Mouse (Mus musculus) liver, embryonic 15.5 days (tissue): Measurements from ENCODE around the gene Agap3. TPM values are rescaled to one million over a fixed set of nuclear protein-coding genes. Genes with fewer than 3 reads are reported as not detected.

ENCODE experiments used
- ATAC-seq: fragments of 200-750 bp; cut with Nextera tagmentation; 2 replicates; pipeline ENCODE4 v1.8.0; 2017; ENCODE audit warnings: moderate number of reproducible peaks, mild to moderate bottlenecking, moderate library complexity; ENCODE audit not compliant: insufficient read depth
- H3K27ac ChIP-seq: fragments of 300-500 bp; sonication (generic); replicated peaks from 2 replicates; pipeline ENCODE4 v1.5.1; 2015; ENCODE audit warnings: mild to moderate bottlenecking, inconsistent platforms
- H3K27me3 ChIP-seq: fragments of 300-500 bp; sonication (generic); 2 replicates; pipeline ENCODE4 v1.6.1; 2015; ENCODE audit warnings: mild to moderate bottlenecking, inconsistent platforms
- H3K36me3 ChIP-seq: fragments of 300-500 bp; sonication (generic); replicated peaks from 2 replicates; pipeline ENCODE4 v1.6.1; 2015; ENCODE audit warnings: moderate library complexity, mild to moderate bottlenecking, inconsistent platforms
- H3K4me1 ChIP-seq: fragments of 300-500 bp; sonication (generic); replicated peaks from 2 replicates; pipeline ENCODE4 v1.6.1; 2015; ENCODE audit warnings: inconsistent platforms
- H3K4me2 ChIP-seq: fragments of 300-500 bp; sonication (generic); 2 replicates; pipeline ENCODE4 v1.6.1; 2015; ENCODE audit warnings: moderate library complexity, mild to moderate bottlenecking, inconsistent platforms
- H3K4me3 ChIP-seq: fragments of 300-500 bp; sonication (generic); replicated peaks from 2 replicates; pipeline ENCODE4 v1.5.1; 2015; ENCODE audit warnings: mild to moderate bottlenecking, inconsistent platforms
- H3K9ac ChIP-seq: fragments of 300-500 bp; sonication (generic); 2 replicates; pipeline ENCODE4 v1.6.1; 2015; ENCODE audit warnings: moderate library complexity, mild to moderate bottlenecking, inconsistent platforms
- H3K9me3 ChIP-seq: fragments of 300-500 bp; sonication (generic); replicated peaks from 2 replicates; pipeline ENCODE4 v1.6.1; 2016; ENCODE audit warnings: inconsistent platforms
- WGBS: fragments of 180-500 bp; shearing (Covaris S2); methylation state at CpG from one replicate; pipeline ENCODE4 v1.1.7; 2015; ENCODE audit warnings: mixed read lengths; ENCODE audit not compliant: insufficient replicate concordance; 5-methylcytosine and 5-hydroxymethylcytosine counted together
- polyA plus RNA-seq: library from polyadenylated mRNA; unstranded; fragments of >200 nt; fragmentation: Nextera tagmentation; extraction: Ambion mirVana; gene quantifications from 2 replicates; pipeline ENCODE4 v1.2.1, GENCODE M21; 2015

Agap3 gene
- polyA plus RNA-seq, 1 experiment from 2014 or later: 11.3 TPM

DNA sequence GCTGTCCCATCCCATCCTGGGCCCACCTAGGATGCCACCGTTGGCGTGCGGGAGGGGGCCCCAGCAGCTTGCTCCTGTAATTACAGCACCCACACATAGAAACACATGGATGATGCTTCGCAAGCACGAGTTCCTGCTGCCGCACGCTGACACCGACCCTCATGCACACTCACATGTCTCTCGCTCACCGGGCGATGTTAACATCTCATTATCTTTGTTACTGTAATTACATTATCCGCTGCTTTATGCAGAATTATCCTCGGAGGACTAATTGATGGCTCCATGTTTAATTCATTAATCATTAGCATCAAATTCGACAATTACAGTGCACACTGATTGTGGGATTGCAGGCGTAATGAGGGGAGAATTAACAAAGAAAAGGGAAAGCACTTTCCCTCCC lies 43.0 kb downstream of the Agap3 start:
- Histone ChIP-seq H3K4me2 (no peak overlapping the region), H3K4me1 (no peaks in the 10 kb centered on the region), H3K4me3 (no peak overlapping the region), H3K27ac (no peak overlapping the region), H3K36me3 (peaks cover 81% of the 10 kb centered on the region), H3K27me3 (no peaks in the 10 kb centered on the region), H3K9me3 (no peaks in the 10 kb centered on the region), H3K9ac (no peak overlapping the region)
- 85% methylated on average over 15 of the region's 15 CpGs for WGBS
- ATAC-seq: no peak

DNA sequence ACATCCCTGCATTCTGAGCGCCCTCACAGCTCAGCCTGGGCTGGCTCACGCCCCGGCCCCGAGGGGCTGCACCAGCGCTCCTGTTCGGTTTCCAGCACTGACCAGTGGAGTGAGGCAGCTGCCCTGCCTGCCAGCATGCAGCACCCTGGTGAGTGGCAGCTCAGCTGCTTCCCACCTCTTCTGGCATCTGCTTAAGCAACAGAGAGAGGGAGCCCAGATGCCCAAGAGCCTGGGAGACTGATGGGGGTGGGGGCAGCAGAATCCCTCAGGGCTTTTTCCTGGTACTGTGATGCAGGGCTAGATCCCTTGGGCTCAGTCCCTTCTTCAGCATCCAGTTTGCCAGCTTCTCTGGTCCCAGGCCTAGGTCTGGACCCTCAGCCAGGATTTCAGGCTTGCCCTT lies 44.8 kb downstream of the Agap3 start:
- Histone ChIP-seq H3K27ac (no peak overlapping the region), H3K4me1 (no peaks in the 10 kb centered on the region), H3K4me2 (no peak overlapping the region), H3K36me3 (peaks cover 84% of the 10 kb centered on the region), H3K9ac (no peak overlapping the region), H3K27me3 (no peaks in the 10 kb centered on the region), H3K9me3 (no peaks in the 10 kb centered on the region), H3K4me3 (no peak overlapping the region)
- 81% methylated on average over 6 of the region's 6 CpGs for WGBS
- ATAC-seq: no peak

DNA sequence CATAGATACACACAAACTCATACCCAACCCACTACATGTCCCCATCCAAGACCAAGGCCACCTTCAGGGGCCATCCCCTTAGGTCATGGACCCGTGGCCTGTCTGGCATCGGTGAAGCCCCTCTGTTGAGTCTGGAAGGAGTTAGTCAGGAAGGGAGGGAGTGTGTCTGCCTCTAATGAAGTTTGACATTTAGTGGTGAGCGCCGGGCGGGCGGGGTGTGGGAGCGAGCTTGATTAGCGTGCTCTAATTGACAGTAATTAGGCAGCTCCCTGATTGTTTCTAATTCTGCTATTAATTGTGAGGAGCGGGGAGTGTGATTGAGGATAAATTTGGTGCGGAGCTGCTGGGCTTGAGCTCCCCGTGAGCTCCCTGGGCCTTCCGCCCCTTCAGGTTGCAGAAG lies 45.5 kb downstream of the Agap3 start:
- H3K9ac ChIP-seq: no peak overlapping the region
- 85% methylated on average over 12 of the region's 12 CpGs for WGBS
- no peak overlapping the region for H3K4me3 ChIP-seq
- no peak overlapping the region for H3K27ac ChIP-seq
- no peaks in the 10 kb centered on the region for H3K9me3 ChIP-seq
- no peaks in the 10 kb centered on the region for H3K27me3 ChIP-seq
- ATAC-seq: no peak
- no peak overlapping the region for H3K4me2 ChIP-seq
- no peaks in the 10 kb centered on the region for H3K4me1 ChIP-seq
- H3K36me3 ChIP-seq: peaks cover 78% of the 10 kb centered on the region

DNA sequence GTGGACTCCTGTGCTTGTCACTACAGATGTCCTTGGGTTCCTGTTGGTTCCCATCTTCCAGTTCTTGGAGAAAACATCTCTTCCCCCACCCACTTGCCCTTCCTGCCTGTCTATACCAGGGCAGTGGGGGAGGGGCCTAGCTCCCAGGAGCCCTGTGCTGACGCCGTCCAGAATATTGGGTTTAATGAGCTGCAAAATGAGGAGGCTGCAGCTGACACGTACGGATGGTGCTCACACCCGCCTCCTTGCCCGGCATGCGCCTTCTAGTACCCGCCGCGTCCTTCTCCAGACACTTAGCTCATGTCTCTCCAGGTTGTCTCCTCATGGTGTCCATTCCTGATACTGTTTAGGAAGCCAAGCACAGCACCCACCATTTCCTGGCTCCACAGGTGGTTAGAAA lies 47.1 kb downstream of the Agap3 start:
- Histone ChIP-seq H3K27me3 (peaks cover 5% of the 10 kb centered on the region), H3K27ac (no peak overlapping the region), H3K4me3 (no peak overlapping the region), H3K36me3 (peaks cover 63% of the 10 kb centered on the region), H3K4me1 (no peaks in the 10 kb centered on the region), H3K4me2 (no peak overlapping the region), H3K9ac (no peak overlapping the region), H3K9me3 (no peaks in the 10 kb centered on the region)
- 87% methylated on average over 10 of the region's 10 CpGs for WGBS
- no peak for ATAC-seq

DNA sequence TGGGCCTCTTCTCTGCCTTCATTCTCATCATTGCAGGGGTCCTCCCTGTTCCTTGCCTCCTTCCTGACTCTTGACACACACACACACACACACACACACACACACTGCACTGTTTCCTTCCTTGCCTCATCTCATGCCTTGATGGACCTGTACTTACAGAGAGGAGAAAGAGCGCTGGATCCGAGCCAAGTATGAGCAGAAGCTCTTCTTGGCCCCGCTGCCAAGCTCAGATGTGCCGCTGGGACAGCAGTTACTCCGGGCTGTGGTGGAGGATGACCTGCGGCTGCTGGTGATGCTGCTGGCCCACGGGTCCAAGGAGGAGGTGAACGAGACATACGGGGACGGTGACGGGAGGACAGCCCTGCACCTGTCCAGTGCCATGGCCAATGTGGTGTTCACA lies 48.9 kb downstream of the Agap3 start:
- Histone ChIP-seq H3K27me3 (peaks cover 22% of the 10 kb centered on the region), H3K4me3 (no peak overlapping the region), H3K36me3 (peaks cover 48% of the 10 kb centered on the region), H3K4me2 (no peak overlapping the region), H3K9me3 (no peaks in the 10 kb centered on the region), H3K9ac (no peak overlapping the region), H3K27ac (no peak overlapping the region), H3K4me1 (peaks cover 7% of the 10 kb centered on the region; the same call in 1 of the 2 replicates)
- ATAC-seq: no peak
- 83% methylated on average over 11 of the region's 11 CpGs for WGBS

DNA sequence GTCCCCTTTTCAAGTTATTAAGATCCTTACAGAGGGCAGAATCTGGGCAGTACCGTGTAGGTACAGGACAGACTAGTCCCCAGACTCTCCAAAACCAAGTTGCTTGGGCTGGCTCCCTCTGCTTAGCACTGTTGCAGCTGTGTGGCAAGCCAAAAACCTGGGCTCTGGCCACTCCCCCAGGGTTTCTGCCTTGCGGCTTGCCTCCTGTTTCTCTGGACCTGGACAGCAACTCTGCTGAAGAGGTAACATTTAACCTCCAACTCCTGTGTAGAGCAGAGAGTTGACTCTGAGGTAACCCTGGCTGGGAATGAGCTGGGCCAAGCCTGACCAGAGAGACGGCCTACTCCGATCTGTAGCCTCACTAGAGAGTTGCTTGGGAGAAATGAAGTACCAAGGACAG lies 50.8 kb downstream of the Agap3 start:
- Histone ChIP-seq H3K4me2 (no peak overlapping the region), H3K27ac (no peak overlapping the region), H3K36me3 (peaks cover 39% of the 10 kb centered on the region), H3K9me3 (no peaks in the 10 kb centered on the region), H3K9ac (no peak overlapping the region), H3K27me3 (peaks cover 31% of the 10 kb centered on the region), H3K4me3 (no peak overlapping the region), H3K4me1 (peaks cover 7% of the 10 kb centered on the region; the same call in 1 of the 2 replicates)
- 75% methylated on average over 4 of the region's 4 CpGs for WGBS
- no peak for ATAC-seq

DNA sequence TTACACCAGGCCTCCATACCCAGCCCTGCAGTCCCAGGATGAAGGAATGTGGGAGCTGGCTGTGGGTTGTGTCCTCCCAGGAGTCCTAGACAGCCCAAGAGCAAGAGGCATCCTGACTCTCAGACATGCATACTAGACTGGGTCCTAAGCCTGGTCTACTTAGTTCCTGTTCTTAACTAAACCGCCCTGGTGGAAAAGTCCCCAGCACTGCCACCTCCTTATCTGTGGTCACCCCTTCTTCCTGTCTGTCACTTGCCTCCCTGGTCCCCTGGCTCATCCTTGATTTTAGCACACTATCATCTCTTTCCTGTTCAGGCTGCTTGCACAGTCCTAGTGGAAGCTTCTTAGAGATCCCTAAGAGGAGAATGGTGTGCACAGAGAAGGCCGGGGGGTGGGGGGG lies 53.5 kb downstream of the Agap3 start:
- peaks cover 14% of the 10 kb centered on the region for H3K36me3 ChIP-seq
- H3K9ac ChIP-seq: no peak overlapping the region
- peaks cover 7% of the 10 kb centered on the region; the same call in 1 of the 2 replicates for H3K4me1 ChIP-seq
- no peak overlapping the region for H3K4me2 ChIP-seq
- H3K9me3 ChIP-seq: no peaks in the 10 kb centered on the region
- no peak overlapping the region for H3K4me3 ChIP-seq
- WGBS: 9% methylated on average over 2 of the region's 2 CpGs
- peaks cover 31% of the 10 kb centered on the region for H3K27me3 ChIP-seq
- no peak for ATAC-seq
- H3K27ac ChIP-seq: no peak overlapping the region

DNA sequence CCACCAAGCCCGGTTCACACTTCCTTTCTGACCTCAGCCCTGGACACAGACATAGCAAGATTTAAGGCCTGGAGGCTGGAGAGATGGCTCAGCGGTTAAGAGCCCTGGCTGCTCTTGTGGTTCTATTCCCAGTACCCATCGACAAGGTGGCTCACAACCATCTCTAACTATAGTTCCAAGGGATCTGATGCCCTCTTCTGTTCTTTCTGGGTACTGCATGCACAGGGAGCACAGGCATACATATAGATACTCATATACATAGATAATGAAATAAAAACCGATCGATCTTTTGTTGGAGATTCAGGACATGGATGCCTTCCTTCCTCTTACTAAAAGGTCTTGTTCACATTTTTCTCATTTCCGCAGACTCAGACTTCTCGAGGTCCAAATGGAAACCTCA lies 56.4 kb downstream of the Agap3 start:
- Histone ChIP-seq H3K4me1 (peaks cover 7% of the 10 kb centered on the region; the same call in 1 of the 2 replicates), H3K4me2 (no peak overlapping the region), H3K27me3 (peaks cover 39% of the 10 kb centered on the region), H3K4me3 (no peak overlapping the region), H3K9ac (no peak overlapping the region), H3K27ac (no peak overlapping the region), H3K36me3 (no peaks in the 10 kb centered on the region), H3K9me3 (no peaks in the 10 kb centered on the region)
- no peak for ATAC-seq
- 73% methylated on average over 7 of the region's 7 CpGs for WGBS

DNA sequence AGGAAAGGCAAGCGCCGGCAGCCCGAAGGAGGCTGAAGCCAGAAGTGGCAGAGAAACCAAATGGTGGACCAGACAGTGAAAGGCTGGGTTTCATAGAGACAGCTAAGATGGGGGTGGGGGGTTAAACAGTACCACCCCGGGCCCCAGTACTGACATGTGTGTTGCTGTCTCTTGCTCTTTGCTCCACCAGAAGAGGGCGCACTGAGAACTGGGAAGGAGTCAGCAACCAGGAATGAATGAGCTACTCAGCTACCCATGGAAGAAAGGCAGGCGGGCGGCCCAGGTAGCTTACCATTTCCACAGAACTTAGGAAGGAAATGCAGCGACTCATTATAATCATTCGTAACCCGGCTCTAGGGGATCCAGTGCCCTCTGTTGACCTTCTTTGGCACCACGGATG lies 58.7 kb downstream of the Agap3 start:
- Histone ChIP-seq H3K27me3 (peaks cover 25% of the 10 kb centered on the region), H3K4me1 (no peaks in the 10 kb centered on the region), H3K9ac (no peak overlapping the region), H3K4me3 (no peak overlapping the region), H3K27ac (no peak overlapping the region), H3K4me2 (no peak overlapping the region), H3K9me3 (no peaks in the 10 kb centered on the region), H3K36me3 (no peaks in the 10 kb centered on the region)
- ATAC-seq: no peak
- 37% methylated on average over 11 of the region's 11 CpGs for WGBS

DNA sequence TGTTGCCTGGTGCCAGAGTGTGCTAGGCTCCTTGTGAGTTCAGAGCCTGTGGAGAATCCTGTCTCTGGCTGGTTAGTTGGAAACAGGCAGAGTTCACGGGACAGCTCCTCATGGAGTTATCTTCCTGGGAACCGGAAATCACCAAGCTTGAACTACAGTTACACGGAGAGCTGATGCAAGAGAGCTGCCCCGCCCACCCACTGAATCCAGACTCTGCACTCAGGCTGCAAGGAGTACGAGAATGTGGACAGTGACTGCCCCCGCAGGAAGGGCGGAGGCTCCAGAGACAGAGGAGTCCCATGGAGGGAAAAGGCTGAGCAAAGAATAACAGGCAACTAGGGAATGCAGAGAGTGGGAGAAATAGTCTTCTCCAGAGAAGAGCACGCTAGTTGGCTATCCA lies 60.3 kb downstream of the Agap3 start:
- Histone ChIP-seq H3K4me3 (no peak overlapping the region), H3K9ac (no peak overlapping the region), H3K27ac (no peak overlapping the region), H3K9me3 (no peaks in the 10 kb centered on the region), H3K4me1 (no peaks in the 10 kb centered on the region), H3K4me2 (no peak overlapping the region), H3K36me3 (no peaks in the 10 kb centered on the region), H3K27me3 (peaks cover 22% of the 10 kb centered on the region)
- whole genome bisulfite sequencing: 40% methylated on average over 8 of the region's 8 CpGs
- ATAC-seq: no peak

DNA sequence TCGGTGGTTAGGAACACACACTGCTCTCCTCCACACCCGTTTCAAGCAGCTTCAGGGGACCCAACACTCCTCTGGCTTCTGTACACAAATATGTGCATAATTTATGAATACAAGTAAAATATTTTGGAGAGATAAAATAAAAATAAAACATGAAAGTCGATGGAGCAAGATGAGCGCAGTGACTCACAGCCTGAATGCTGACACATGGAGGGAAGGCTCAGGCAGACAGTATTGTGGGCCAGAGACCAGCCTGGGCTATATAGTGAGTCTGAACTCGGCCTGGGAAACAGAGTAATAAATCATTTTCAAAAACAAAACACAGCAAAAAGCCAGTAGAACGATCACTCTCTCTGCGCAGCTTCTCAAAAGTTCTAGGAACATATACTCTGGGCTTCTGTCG lies 69.4 kb downstream of the Agap3 start:
- no peak overlapping the region for H3K4me3 ChIP-seq
- WGBS: 42% methylated on average over 8 of the region's 8 CpGs
- peaks cover 86% of the 10 kb centered on the region for H3K27me3 ChIP-seq
- no peak overlapping the region for H3K9ac ChIP-seq
- H3K36me3 ChIP-seq: no peaks in the 10 kb centered on the region
- H3K27ac ChIP-seq: no peak overlapping the region
- H3K9me3 ChIP-seq: no peaks in the 10 kb centered on the region
- H3K4me2 ChIP-seq: no peak overlapping the region
- ATAC-seq: no peak
- H3K4me1 ChIP-seq: peaks cover 3% of the 10 kb centered on the region; the same call in 1 of the 2 replicates

DNA sequence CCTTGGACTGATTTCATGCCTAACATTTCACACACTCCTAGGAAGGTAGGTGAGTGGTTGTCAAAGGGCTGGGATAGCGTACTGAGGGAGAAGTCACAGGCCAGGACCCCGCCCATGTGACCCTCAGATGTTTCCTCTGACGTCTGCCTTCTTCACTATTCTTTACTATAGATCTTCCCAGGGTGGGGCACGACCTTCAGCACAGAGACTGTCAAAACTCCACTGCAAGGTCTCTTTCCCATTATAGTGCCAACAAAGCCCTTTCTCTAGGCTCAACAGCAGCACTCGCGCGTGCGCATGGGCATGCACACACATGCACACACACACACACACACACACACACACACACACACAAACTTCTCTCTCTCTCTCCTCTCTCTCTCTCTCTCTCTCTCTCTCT lies 71.8 kb downstream of the Agap3 start:
- 55% methylated on average over 8 of the region's 8 CpGs for WGBS
- Histone ChIP-seq H3K36me3 (no peaks in the 10 kb centered on the region), H3K4me2 (no peak overlapping the region), H3K27me3 (peaks cover 93% of the 10 kb centered on the region), H3K9me3 (no peaks in the 10 kb centered on the region), H3K9ac (no peak overlapping the region), H3K4me1 (peaks cover 10% of the 10 kb centered on the region), H3K4me3 (no peak overlapping the region), H3K27ac (no peak overlapping the region)
- ATAC-seq: no peak
